Mouse (Mus musculus): ENCODE results near the gene Gm3233. TPM values are rescaled to one million over a fixed set of nuclear protein-coding genes. Genes with fewer than 3 reads are reported as not detected.
"Not testable (repeated sequence)": the region's sequence is repeated elsewhere in the genome, so short reads cannot be mapped to it uniquely, and the experiment has no call there.

The Gm3233 gene
- polyA plus RNA-seq, 1 experiment from 2014 or later, result not detected

- not testable (repeated sequence) for H3K4me1 ChIP-seq; H3K27me3 ChIP-seq; H3K4me3 ChIP-seq; H3K36me3 ChIP-seq; H3K4me2 ChIP-seq (replicated peaks); H3K9ac ChIP-seq; ATAC-seq (ENCODE audit: low FRiP score); H3K9me3 ChIP-seq (replicated peaks); H3K27ac ChIP-seq
- 82% methylated on average over 1 of the region's 1 CpGs for WGBS
Observed at GRCm38 (mm10) chr10:77720299-77720698, 39.2 kb downstream of the Gm3233 start, which contains the start of gene Krtap12-1. Krtap12-1 (plus strand) TSS chr10:77720599.

DNA sequence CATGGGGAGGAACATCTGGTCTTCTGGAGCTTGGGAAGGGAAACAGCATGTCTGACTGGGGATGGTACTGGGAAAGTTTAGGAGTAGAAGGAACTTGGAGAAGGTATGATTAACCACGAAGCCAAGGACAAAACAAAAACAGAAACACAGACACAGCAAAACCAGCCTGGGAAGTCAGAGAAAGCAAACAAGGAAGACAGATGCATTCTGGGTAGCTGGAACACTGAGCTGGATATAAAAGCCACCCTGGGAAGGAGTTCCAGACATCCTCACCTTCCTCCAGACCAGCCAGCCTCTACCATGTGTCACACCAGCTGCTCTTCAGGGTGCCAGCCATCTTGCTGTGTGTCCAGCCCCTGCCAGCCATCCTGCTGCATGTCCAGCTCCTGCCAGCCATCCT, 44.0 kb downstream of the Gm3233 start, which contains the start of gene Gm10142:
Gm10142 (plus strand) TSS at position 301 of the 400 bp plus-strand sequence.
- H3K36me3 ChIP-seq, result no peaks in the 10 kb centered on the region
- no peak for ATAC-seq (ENCODE audit: low FRiP score)

GRCm38 (mm10) chr10:77713734-77714133, 45.7 kb downstream of the Gm3233 start:
- Histone ChIP-seq H3K4me3 (no peak overlapping the region), H3K9me3 (replicated peaks) (0 out of 2 replicates have a peak, but pooled peaks cover 6% of the 10 kb centered on the region), H3K27ac (no peak overlapping the region), H3K27me3 (no peaks in the 10 kb centered on the region), H3K4me1 (no peaks in the 10 kb centered on the region), H3K9ac (no peak overlapping the region), H3K36me3 (no peaks in the 10 kb centered on the region), H3K4me2 (replicated peaks) (no peak overlapping the region)
- WGBS, result 72% methylated on average over 4 of the region's 4 CpGs
- no peak for ATAC-seq (ENCODE audit: low FRiP score)

More for the DNA sequence above, 44.0 kb downstream of the Gm3233 start, which contains the start of gene Gm10142:
- Histone ChIP-seq H3K4me3 (no peak within 1 kb of the TSS), H3K4me1 (no peaks in the 10 kb centered on the region), H3K4me2 (replicated peaks) (no peak within 1 kb of the TSS), H3K27me3 (no peaks in the 10 kb centered on the region), H3K9me3 (replicated peaks) (0 out of 2 replicates have a peak, but pooled peaks cover 6% of the 10 kb centered on the region), H3K27ac (no peak within 1 kb of the TSS), H3K9ac (no peak within 1 kb of the TSS)
- WGBS, result 94% methylated on average over 1 of the region's 1 CpGs

DNA sequence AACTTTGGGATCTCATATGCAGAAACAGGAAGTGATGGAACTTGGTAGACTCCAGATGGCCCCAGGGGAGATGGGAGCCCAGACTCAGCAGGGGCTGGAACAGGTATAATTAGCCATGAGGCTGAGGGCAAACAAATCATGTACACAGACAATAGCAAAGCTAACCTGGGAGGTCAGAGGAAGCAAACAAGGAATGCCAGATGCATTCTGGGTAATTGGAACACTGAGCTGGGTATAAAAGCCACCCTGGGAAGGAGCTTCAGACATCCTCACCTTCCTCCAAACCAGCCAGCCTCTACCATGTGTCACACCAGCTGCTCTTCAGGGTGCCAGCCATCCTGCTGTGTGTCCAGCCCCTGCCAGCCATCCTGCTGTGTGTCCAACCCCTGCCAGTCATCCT, 48.3 kb downstream of the Gm3233 start, which contains the start of gene Gm10024:
Gm10024 (plus strand) TSS at position 301 of the 400 bp plus-strand sequence.
- H3K4me1 ChIP-seq; H3K9ac ChIP-seq; ATAC-seq (ENCODE audit: low FRiP score); H3K27ac ChIP-seq; H3K36me3 ChIP-seq; H3K27me3 ChIP-seq; H3K4me3 ChIP-seq; H3K4me2 ChIP-seq (replicated peaks): not testable (repeated sequence)
- peaks cover 14% of the 10 kb centered on the region; the same call in 1 of the 2 replicates for H3K9me3 ChIP-seq (replicated peaks)

GRCm38 (mm10) chr10:77709831-77710230, 49.7 kb downstream of the Gm3233 start:
- H3K9ac ChIP-seq, result no peak overlapping the region
- H3K4me1 ChIP-seq, result no peaks in the 10 kb centered on the region
- no peak overlapping the region for H3K4me3 ChIP-seq
- no peaks in the 10 kb centered on the region for H3K27me3 ChIP-seq
- peaks cover 12% of the 10 kb centered on the region; the same call in 1 of the 2 replicates for H3K9me3 ChIP-seq (replicated peaks)
- 73% methylated on average over 3 of the region's 3 CpGs for WGBS
- H3K4me2 ChIP-seq (replicated peaks), result no peak overlapping the region
- H3K27ac ChIP-seq, result no peak overlapping the region
- ATAC-seq (ENCODE audit: low FRiP score), result no peak
- no peaks in the 10 kb centered on the region for H3K36me3 ChIP-seq

Other genes starting within 250 kb of the Gm3233 start
- 47.3 and 48.0 TPM in 2 replicates for gene Fam207a, start 243.9 kb downstream of the Gm3233 start, polyA plus RNA-seq (2016; fragmentation: Nextera tagmentation; extraction: Ambion mirVana)
- 0.70 and 1.6 TPM in 2 replicates for gene Itgb2, start 229.4 kb downstream of the Gm3233 start, polyA plus RNA-seq (2016; fragmentation: Nextera tagmentation; extraction: Ambion mirVana)
- 77.2 and 78.8 TPM in 2 replicates for gene Pttg1ip, start 178.0 kb downstream of the Gm3233 start, polyA plus RNA-seq (2016; fragmentation: Nextera tagmentation; extraction: Ambion mirVana)
- 276 and 287 TPM in 2 replicates for gene Sumo3, start 153.6 kb downstream of the Gm3233 start, polyA plus RNA-seq (2016; fragmentation: Nextera tagmentation; extraction: Ambion mirVana)
- gene Gm49325, start 153.5 kb downstream of the Gm3233 start, polyA plus RNA-seq (2016; fragmentation: Nextera tagmentation; extraction: Ambion mirVana), result 13.2 and 13.3 TPM in 2 replicates
- 81.6 and 82.3 TPM in 2 replicates for gene Ube2g2, start 137.4 kb downstream of the Gm3233 start, polyA plus RNA-seq (2016; fragmentation: Nextera tagmentation; extraction: Ambion mirVana)
- gene Tspear, start 73.1 kb downstream of the Gm3233 start, polyA plus RNA-seq (2016; fragmentation: Nextera tagmentation; extraction: Ambion mirVana), result 0.48 and 1.2 TPM in 2 replicates
- not detected in 2 replicates for gene Gm19402, start 68.9 kb downstream of the Gm3233 start, polyA plus RNA-seq (2016; fragmentation: Nextera tagmentation; extraction: Ambion mirVana)
- gene Gm9508, start 62.4 kb downstream of the Gm3233 start, polyA plus RNA-seq (2016; fragmentation: Nextera tagmentation; extraction: Ambion mirVana), result not detected in 2 replicates
- not detected in 2 replicates for gene Gm10272, start 53.1 kb downstream of the Gm3233 start, polyA plus RNA-seq (2016; fragmentation: Nextera tagmentation; extraction: Ambion mirVana)
- not detected in 2 replicates for gene Gm10024, start 48.2 kb downstream of the Gm3233 start, polyA plus RNA-seq (2016; fragmentation: Nextera tagmentation; extraction: Ambion mirVana)
- gene Gm10142, start 43.9 kb downstream of the Gm3233 start, polyA plus RNA-seq (2016; fragmentation: Nextera tagmentation; extraction: Ambion mirVana), result not detected in 2 replicates
- gene Krtap12-1, start 39.1 kb downstream of the Gm3233 start, polyA plus RNA-seq (2016; fragmentation: Nextera tagmentation; extraction: Ambion mirVana), result not detected in 2 replicates
- not detected in 2 replicates for gene Gm10100, start 33.2 kb downstream of the Gm3233 start, polyA plus RNA-seq (2016; fragmentation: Nextera tagmentation; extraction: Ambion mirVana)
- not detected in 2 replicates for gene Gm18596, start 17.0 kb downstream of the Gm3233 start, polyA plus RNA-seq (2016; fragmentation: Nextera tagmentation; extraction: Ambion mirVana)
- gene Gm9736, start 8.3 kb downstream of the Gm3233 start, polyA plus RNA-seq (2016; fragmentation: Nextera tagmentation; extraction: Ambion mirVana), result not detected in 2 replicates
- not detected in 2 replicates for gene Gm3238, start 11.6 kb upstream of the Gm3233 start, polyA plus RNA-seq (2016; fragmentation: Nextera tagmentation; extraction: Ambion mirVana)
- gene Gm7138, start 17.3 kb upstream of the Gm3233 start, polyA plus RNA-seq (2016; fragmentation: Nextera tagmentation; extraction: Ambion mirVana), result not detected in 2 replicates
- gene Gm3250, start 22.9 kb upstream of the Gm3233 start, polyA plus RNA-seq (2016; fragmentation: Nextera tagmentation; extraction: Ambion mirVana), result not detected in 2 replicates
- not detected in 2 replicates for gene Gm7137, start 28.5 kb upstream of the Gm3233 start, polyA plus RNA-seq (2016; fragmentation: Nextera tagmentation; extraction: Ambion mirVana)
- gene Gm9639, start 35.4 kb upstream of the Gm3233 start, polyA plus RNA-seq (2016; fragmentation: Nextera tagmentation; extraction: Ambion mirVana), result not detected in 2 replicates
- not detected in 2 replicates for gene Gm19668, start 39.5 kb upstream of the Gm3233 start, polyA plus RNA-seq (2016; fragmentation: Nextera tagmentation; extraction: Ambion mirVana)
- not detected in 2 replicates for gene Gm9507, start 52.2 kb upstream of the Gm3233 start, polyA plus RNA-seq (2016; fragmentation: Nextera tagmentation; extraction: Ambion mirVana)
- 0.31 TPM in 1 of 2 replicates, not detected in the other for gene Gm2696, start 55.0 kb upstream of the Gm3233 start, polyA plus RNA-seq (2016; fragmentation: Nextera tagmentation; extraction: Ambion mirVana)
- not detected in 2 replicates for gene Krtap10-4, start 67.4 kb upstream of the Gm3233 start, polyA plus RNA-seq (2016; fragmentation: Nextera tagmentation; extraction: Ambion mirVana)
- not detected in 2 replicates for gene Krtap10-10, start 76.3 kb upstream of the Gm3233 start, polyA plus RNA-seq (2016; fragmentation: Nextera tagmentation; extraction: Ambion mirVana)
- not detected in 2 replicates for gene Gm36176, start 87.1 kb upstream of the Gm3233 start, polyA plus RNA-seq (2016; fragmentation: Nextera tagmentation; extraction: Ambion mirVana)
- gene Gm10318, start 93.2 kb upstream of the Gm3233 start, polyA plus RNA-seq (2016; fragmentation: Nextera tagmentation; extraction: Ambion mirVana), result not detected in 2 replicates
- gene Gm3285, start 102.3 kb upstream of the Gm3233 start, polyA plus RNA-seq (2016; fragmentation: Nextera tagmentation; extraction: Ambion mirVana), result not detected in 2 replicates
- 6.8 and 7.4 TPM in 2 replicates for gene Lrrc3, start 142.9 kb upstream of the Gm3233 start, polyA plus RNA-seq (2016; fragmentation: Nextera tagmentation; extraction: Ambion mirVana)
- gene Trpm2, start 210.9 kb upstream of the Gm3233 start, polyA plus RNA-seq (2016; fragmentation: Nextera tagmentation; extraction: Ambion mirVana), result 1.3 and 1.4 TPM in 2 replicates
- 33.8 and 34.8 TPM in 2 replicates for gene 1810043G02Rik, start 218.8 kb upstream of the Gm3233 start, polyA plus RNA-seq (2016; fragmentation: Nextera tagmentation; extraction: Ambion mirVana)

Data from hindbrain, embryonic 12.5 days (tissue).